Mouse (Mus musculus) intestine, embryonic 14.5 days (tissue): ENCODE results near the gene Apopt1. TPM values are rescaled to one million over a fixed set of nuclear protein-coding genes. Genes with fewer than 3 reads are reported as not detected.
"Not testable (repeated sequence)": the region's sequence is repeated elsewhere in the genome, so short reads cannot be mapped to it uniquely, and the experiment has no call there.

Experiments used
- ATAC-seq: fragments of 200-750 bp; cut with Nextera tagmentation; replicated peaks from 2 replicates; pipeline ENCODE4 v1.8.0; 2017; ENCODE audit warnings: low read depth, moderate number of reproducible peaks, moderate TSS enrichment, moderate library complexity; ENCODE audit not compliant: low FRiP score, low TSS enrichment
- DNase-seq: peaks from one replicate; pipeline ENCODE4 v3.0.0-alpha.2; 2018; ENCODE audit warnings: low spot score
- H3K27ac ChIP-seq: fragments of 300-500 bp; sonication (generic); 2 replicates; pipeline ENCODE4 v1.5.1; 2014; ENCODE audit warnings: low read depth, mild to moderate bottlenecking, control low read depth
- H3K27me3 ChIP-seq: fragments of 300-500 bp; sonication (generic); replicated peaks from 2 replicates; pipeline ENCODE4 v1.6.1; 2014; ENCODE audit warnings: low read length, control low read depth; ENCODE audit not compliant: control insufficient read depth, insufficient read depth
- H3K36me3 ChIP-seq: fragments of 300-500 bp; sonication (generic); 2 replicates; pipeline ENCODE4 v1.6.1; 2014; ENCODE audit warnings: low read length, control low read depth; ENCODE audit not compliant: control insufficient read depth, insufficient read depth
- H3K4me1 ChIP-seq: fragments of 300-500 bp; sonication (generic); replicated peaks from 2 replicates; pipeline ENCODE4 v1.6.1; 2014; ENCODE audit warnings: low read length, control low read depth, mixed read lengths; ENCODE audit not compliant: control insufficient read depth, insufficient read depth
- H3K4me2 ChIP-seq: fragments of 300-500 bp; sonication (generic); 2 replicates; pipeline ENCODE4 v1.6.1; 2014; ENCODE audit warnings: low read length
- H3K4me3 ChIP-seq: fragments of 300-500 bp; sonication (generic); 2 replicates; pipeline ENCODE4 v1.5.1; 2014; ENCODE audit warnings: low read depth, low read length, control low read depth, mixed read lengths
- H3K9ac ChIP-seq: fragments of 300-500 bp; sonication (generic); 2 replicates; pipeline ENCODE4 v1.6.1; 2014; ENCODE audit warnings: mild to moderate bottlenecking, low read length
- H3K9me3 ChIP-seq: fragments of 300-500 bp; sonication (generic); 2 replicates; pipeline ENCODE4 v1.6.1; 2016; ENCODE audit warnings: low read length, control low read depth; ENCODE audit not compliant: control insufficient read depth
- WGBS: fragments of 180-500 bp; shearing (Covaris S2); extraction: QIAGEN DNeasy Blood & Tissue Kit; methylation state at CpG from one replicate; pipeline ENCODE4 v1.1.7; 2014; 5-methylcytosine and 5-hydroxymethylcytosine counted together
- polyA plus RNA-seq: library from polyadenylated mRNA; unstranded; fragments of >200 nt; fragmentation: Nextera tagmentation; extraction: Ambion mirVana; gene quantifications from 2 replicates; pipeline ENCODE4 v1.2.1, GENCODE M21; 2014

Gene Apopt1
- polyA plus RNA-seq, 1 experiment from 2014 or later: 58.2 TPM

DNA sequence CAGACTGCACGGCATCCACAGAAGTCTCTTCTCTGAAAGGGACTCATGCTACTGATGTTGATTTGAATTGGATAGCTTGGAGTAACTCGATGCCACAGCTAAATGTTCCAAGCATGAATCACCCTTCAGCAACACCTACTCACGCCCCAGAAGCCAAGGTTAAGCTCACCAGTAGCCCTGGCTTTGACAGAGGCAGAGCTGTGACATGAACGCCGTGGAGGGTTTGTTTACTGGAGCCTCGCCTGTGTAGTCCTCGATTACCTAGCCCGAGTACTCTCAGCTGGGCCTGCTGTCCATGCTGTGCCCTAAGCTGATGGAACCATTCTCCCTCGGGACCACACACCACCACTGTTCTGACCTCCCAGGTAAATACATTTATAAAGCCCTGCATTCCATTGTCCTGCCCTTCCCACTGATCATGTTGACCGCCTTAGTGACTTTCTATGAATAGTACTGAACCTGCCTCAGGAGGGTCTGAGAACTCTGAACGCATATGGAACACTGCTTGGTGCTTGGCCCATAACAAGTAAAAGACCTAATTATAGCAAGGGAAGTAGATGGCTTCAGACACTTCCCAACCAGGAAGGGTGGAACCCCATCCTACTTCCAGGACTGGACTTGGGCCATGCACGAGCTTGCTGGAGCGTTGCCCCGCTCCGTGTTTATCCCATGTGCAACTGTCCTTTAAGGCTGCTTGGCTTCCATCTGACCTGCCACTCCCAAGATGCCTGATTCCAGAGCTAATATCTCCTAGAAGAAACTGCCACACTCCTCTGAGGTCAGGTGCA lies 7.7 kb upstream of the Apopt1 start:
- Histone ChIP-seq H3K9me3 (no peaks in the 10 kb centered on the region), H3K4me2 (no peak overlapping the region), H3K4me1 (peaks cover 8% of the 10 kb centered on the region), H3K4me3 (no peak overlapping the region), H3K9ac (no peak overlapping the region), H3K27me3 (no peaks in the 10 kb centered on the region), H3K36me3 (peaks cover 29% of the 10 kb centered on the region), H3K27ac (no peak overlapping the region)
- DNase-seq: no peak
- 46% methylated on average over 15 of the region's 15 CpGs for whole genome bisulfite sequencing
- no peak for ATAC-seq

DNA sequence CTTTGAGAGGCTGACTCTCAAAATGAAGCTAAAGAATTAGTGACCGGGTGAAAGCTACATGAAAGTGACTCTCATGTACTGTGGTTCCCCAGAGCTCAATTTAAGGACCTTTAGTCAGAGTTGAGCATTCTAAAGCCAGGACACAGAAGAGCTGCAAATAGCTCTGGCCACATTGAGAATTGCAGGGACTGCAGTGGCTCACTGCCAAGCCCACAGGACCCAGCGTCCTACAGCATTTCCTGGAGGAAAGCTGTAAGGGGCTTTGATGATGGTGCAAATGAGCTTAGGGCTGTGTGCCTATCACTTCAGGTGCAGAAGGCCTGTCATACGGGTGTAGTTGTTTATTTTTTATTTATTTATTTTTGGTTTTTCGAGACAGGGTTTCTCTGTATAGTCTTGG lies 4.9 kb upstream of the Apopt1 start:
- peaks cover 38% of the 10 kb centered on the region for H3K36me3 ChIP-seq
- H3K4me3 ChIP-seq: no peak overlapping the region
- peaks cover 15% of the 10 kb centered on the region for H3K4me1 ChIP-seq
- ATAC-seq (no peak), DNase-seq (no peak)
- H3K4me2 ChIP-seq: no peak overlapping the region
- WGBS: 76% methylated on average over 4 of the region's 4 CpGs
- H3K27ac ChIP-seq: no peak overlapping the region
- no peaks in the 10 kb centered on the region for H3K27me3 ChIP-seq
- no peaks in the 10 kb centered on the region for H3K9me3 ChIP-seq
- H3K9ac ChIP-seq: no peak overlapping the region

DNA sequence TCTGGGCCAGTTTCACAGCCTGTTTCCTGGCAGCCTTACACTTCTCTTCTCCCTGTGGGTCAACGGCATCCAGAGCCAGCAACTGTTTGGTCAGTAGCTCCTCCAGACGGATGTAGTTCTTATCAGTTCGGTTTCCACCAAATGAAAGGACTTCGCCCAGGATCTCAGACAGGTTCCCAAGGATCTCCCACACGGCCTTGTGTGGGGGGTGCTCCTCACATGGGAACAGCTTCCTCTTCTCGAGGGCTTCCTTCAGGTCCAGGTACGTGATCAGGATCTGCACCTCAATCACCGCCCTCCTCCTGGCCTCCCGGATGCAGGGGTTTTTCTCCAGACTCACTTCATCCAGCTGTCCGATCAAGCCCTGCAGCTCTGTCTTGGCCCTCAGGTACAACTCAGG lies 3.0 kb upstream of the Apopt1 start:
- H3K27me3 ChIP-seq: no peaks in the 10 kb centered on the region
- DNase-seq (no peak), ATAC-seq (no peak)
- H3K4me1 ChIP-seq: peaks cover 17% of the 10 kb centered on the region
- H3K27ac ChIP-seq: no peak overlapping the region
- peaks cover 38% of the 10 kb centered on the region for H3K36me3 ChIP-seq
- H3K4me2 ChIP-seq: no peak overlapping the region
- no peaks in the 10 kb centered on the region for H3K9me3 ChIP-seq
- H3K9ac ChIP-seq: no peak overlapping the region
- 87% methylated on average over 10 of the region's 10 CpGs for WGBS
- H3K4me3 ChIP-seq: no peak overlapping the region

DNA sequence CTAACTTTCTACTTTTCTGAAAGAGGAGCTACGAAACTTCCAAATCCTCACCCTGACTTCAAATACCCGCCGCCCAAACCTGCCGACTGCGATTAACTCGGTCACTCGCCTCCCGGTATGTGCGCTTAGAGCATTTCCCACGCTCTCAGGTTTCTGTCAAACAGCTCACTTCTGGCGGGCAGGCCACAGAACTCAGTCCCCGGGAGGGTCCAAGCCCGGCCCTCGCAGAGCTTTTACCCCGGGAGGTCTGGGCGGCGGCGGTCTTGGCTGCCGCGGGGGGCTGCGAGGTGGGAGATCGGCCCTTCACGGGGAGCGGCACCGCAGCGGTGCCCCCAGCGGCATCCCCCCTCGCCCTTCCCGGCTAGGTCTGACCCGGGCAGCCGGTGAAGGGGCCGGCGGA lies 585 bp upstream of the Apopt1 start:
- peak overlapping the region; percentile 91 for H3K9ac ChIP-seq
- H3K36me3 ChIP-seq: peaks cover 33% of the 10 kb centered on the region
- peak; percentile 24; the same call in 1 of the 2 replicates for ATAC-seq
- peak overlapping the region; percentile 77 for H3K4me2 ChIP-seq
- DNase-seq: no peak
- WGBS: under 1% methylated on average over 33 of the region's 33 CpGs
- H3K27ac ChIP-seq: peak overlapping the region; percentile 62
- H3K4me1 ChIP-seq: peaks cover 13% of the 10 kb centered on the region
- no peaks in the 10 kb centered on the region for H3K27me3 ChIP-seq
- peak overlapping the region; percentile 84 for H3K4me3 ChIP-seq
- no peaks in the 10 kb centered on the region for H3K9me3 ChIP-seq

DNA sequence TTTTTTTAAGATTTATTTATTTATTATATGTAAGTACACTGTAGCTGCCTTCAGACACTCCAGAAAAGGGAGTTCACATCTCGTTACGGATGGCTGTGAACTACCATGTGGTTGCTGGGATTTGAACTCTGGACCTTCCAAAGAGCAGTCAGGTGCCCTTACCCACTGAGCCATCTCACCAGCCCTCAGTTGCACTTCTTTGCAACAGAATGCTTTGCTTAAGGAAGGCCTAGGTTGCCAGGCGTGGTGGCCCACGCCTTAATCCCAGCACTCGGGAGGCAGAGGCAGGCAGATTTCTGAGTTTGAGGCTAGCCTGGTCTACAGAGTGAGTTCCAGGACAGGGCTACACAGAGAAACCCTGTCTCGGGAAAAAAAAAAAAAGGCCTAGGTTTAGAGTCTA lies 819 bp downstream of the Apopt1 start:
- Histone ChIP-seq H3K36me3 (peaks cover 24% of the 10 kb centered on the region), H3K4me2 (peak overlapping the region; percentile 49), H3K4me1 (peaks cover 13% of the 10 kb centered on the region), H3K9ac (peak overlapping the region; percentile 91), H3K4me3 (peak overlapping the region; percentile 84)
- not testable (repeated sequence) for H3K9me3 ChIP-seq, DNase-seq, H3K27ac ChIP-seq, ATAC-seq, H3K27me3 ChIP-seq
- WGBS: 73% methylated on average over 6 of the region's 6 CpGs

DNA sequence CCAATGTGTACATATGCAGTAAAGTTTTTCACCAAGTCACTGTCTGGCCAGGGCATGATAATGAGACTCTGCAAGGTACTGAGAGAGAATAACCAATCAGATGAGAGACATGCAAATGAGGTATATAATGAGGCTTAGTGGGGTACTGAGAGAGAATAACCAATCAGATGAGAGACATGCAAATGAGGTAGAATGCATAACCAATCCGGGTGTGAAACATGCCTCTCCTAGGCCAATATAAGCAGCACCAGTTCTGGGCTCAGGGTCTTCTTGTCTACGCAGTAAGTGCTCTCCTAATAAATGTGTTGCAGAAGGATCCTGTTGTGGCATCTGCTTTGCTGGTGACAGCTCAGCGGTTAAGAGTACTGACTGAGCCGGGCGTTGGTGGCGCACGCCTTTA lies 3.4 kb downstream of the Apopt1 start:
- Histone ChIP-seq H3K36me3 (no peaks in the 10 kb centered on the region), H3K9me3 (no peaks in the 10 kb centered on the region), H3K9ac (no peak overlapping the region), H3K4me1 (peaks cover 13% of the 10 kb centered on the region), H3K27ac (no peak overlapping the region), H3K4me3 (no peak overlapping the region), H3K4me2 (no peak overlapping the region), H3K27me3 (no peaks in the 10 kb centered on the region)
- 97% methylated on average over 7 of the region's 7 CpGs for WGBS
- ATAC-seq (no peak), DNase-seq (no peak)

DNA sequence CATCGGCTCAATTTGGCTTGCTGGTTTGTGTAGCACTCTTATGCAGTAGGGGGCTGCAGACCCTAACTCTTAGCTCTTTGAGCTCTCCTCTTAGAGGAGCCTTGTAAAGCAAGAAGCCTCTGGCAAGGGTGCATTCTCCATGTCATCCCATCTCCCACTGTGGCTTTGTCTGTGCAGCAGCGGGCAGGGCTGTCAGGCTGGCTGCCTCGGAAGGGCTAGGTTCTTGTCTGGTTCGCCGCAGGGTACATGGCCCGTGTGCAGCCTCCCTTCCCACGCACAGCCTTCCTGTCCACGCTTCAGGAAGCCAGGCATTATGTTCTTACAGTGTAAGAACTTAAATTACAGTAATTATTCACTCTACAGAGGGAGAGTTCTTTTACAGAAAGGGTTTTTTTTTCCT lies 5.6 kb downstream of the Apopt1 start:
- H3K4me1 ChIP-seq: peaks cover 6% of the 10 kb centered on the region; the same call in 1 of the 2 replicates
- no peak overlapping the region for H3K4me3 ChIP-seq
- no peak for ATAC-seq
- H3K36me3 ChIP-seq: peaks cover 7% of the 10 kb centered on the region
- H3K9me3 ChIP-seq: no peaks in the 10 kb centered on the region
- H3K4me2 ChIP-seq: no peak overlapping the region
- no peak overlapping the region for H3K9ac ChIP-seq
- WGBS: 75% methylated on average over 8 of the region's 8 CpGs
- no peaks in the 10 kb centered on the region for H3K27me3 ChIP-seq
- DNase-seq: no peak
- H3K27ac ChIP-seq: no peak overlapping the region

DNA sequence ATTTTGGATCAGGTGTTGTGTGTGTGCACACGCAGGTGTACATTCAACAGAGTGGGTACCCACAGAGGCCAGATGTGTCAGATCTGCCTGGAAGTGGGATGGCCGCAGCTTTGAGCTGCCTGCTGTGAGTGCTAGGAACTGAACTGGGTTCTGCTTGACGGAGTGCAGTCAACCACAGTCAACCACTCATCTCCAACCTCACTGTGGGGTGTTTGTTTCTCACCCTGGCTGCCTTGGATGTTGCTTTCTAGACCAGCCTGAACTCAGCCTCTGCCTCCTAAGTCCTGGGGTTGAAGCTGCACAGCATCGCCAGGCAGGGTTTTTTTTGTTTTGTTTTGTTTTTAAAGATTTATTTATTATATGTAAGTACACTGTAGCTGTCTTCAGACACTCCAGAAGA lies 7.2 kb downstream of the Apopt1 start:
- ATAC-seq (no peak), DNase-seq (no peak)
- Histone ChIP-seq H3K4me2 (no peak overlapping the region), H3K27me3 (no peaks in the 10 kb centered on the region), H3K27ac (no peak overlapping the region), H3K9me3 (no peaks in the 10 kb centered on the region), H3K36me3 (peaks cover 7% of the 10 kb centered on the region), H3K9ac (no peak overlapping the region), H3K4me1 (no peaks in the 10 kb centered on the region), H3K4me3 (no peak overlapping the region)
- 74% methylated on average over 4 of the region's 4 CpGs for WGBS

DNA sequence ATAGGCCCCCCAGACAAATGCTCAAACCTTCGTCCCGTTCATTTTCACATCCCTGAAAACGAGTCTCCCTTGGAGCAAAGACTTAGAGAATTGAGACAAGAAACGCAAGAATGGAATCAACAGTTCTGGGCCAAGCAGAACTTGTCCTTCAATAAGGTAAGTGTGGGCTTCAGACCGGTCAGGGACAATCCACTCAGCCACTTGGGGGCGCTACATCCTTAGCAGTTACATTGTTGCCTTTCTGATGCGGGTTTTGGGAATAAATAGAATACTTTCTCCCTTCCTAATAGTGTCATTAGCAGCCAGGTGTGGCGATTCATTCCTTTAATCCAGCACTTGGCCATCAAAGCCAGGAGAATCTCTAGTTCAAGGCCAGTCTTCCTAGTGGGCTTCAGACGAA lies 9.6 kb downstream of the Apopt1 start:
- Histone ChIP-seq H3K27ac (no peak overlapping the region), H3K9me3 (no peaks in the 10 kb centered on the region), H3K4me2 (no peak overlapping the region), H3K9ac (no peak overlapping the region), H3K4me1 (no peaks in the 10 kb centered on the region), H3K27me3 (no peaks in the 10 kb centered on the region), H3K4me3 (no peak overlapping the region), H3K36me3 (peaks cover 7% of the 10 kb centered on the region)
- WGBS: 72% methylated on average over 9 of the region's 9 CpGs
- no peak for DNase-seq
- no peak for ATAC-seq
